Mouse (Mus musculus): ENCODE results near the gene Olfr639.
"Not testable (repeated sequence)": the region's sequence is repeated elsewhere in the genome, so short reads cannot be mapped to it uniquely, and the experiment has no call there.

The Olfr639 gene

GRCm38 (mm10) chr7:104017203-104017602 is at the start of gene Olfr639:
Gene Olfr639 (minus strand): TSS chr7:104017303.
- no peak for DNase-seq (ENCODE audit: low read depth in 2 of 2, low spot score in 2 of 2)

GRCm38 (mm10) chr7:104061345-104061744 is 44.2 kb upstream of the Olfr639 start, which contains the start of gene 4930516K23Rik:
Gene 4930516K23Rik (minus strand): TSS chr7:104061445.
- DNase-seq (ENCODE audit: low read depth in 2 of 2, low spot score in 2 of 2) = no peak

GRCm38 (mm10) chr7:104059215-104059614 is 42.1 kb upstream of the Olfr639 start:
- DNase-seq (ENCODE audit: low read depth in 2 of 2, low spot score in 2 of 2) = no peak

GRCm38 (mm10) chr7:104052566-104052965 is 35.5 kb upstream of the Olfr639 start, which contains the start of gene Olfr642:
Gene Olfr642 (minus strand): TSS chr7:104052666.
- no peak for DNase-seq (ENCODE audit: low read depth in 2 of 2, low spot score in 2 of 2)

- no peak for DNase-seq (ENCODE audit: low read depth in 2 of 2, low spot score in 2 of 2)
These were observed 33.6 kb upstream of the Olfr639 start for GRCm38 (mm10) chr7:104050745-104051144.

GRCm38 (mm10) chr7:104035145-104035544 is 18.0 kb upstream of the Olfr639 start, which contains the start of gene Olfr641:
Gene Olfr641 (plus strand): TSS chr7:104035445.
- DNase-seq (ENCODE audit: low read depth in 2 of 2, low spot score in 2 of 2) = no peak

- no peak for DNase-seq (ENCODE audit: low read depth in 2 of 2, low spot score in 2 of 2)
These were observed 9.9 kb upstream of the Olfr639 start for GRCm38 (mm10) chr7:104026978-104027377.

- no peak for DNase-seq (ENCODE audit: low read depth in 2 of 2, low spot score in 2 of 2)
These were observed 8.4 kb upstream of the Olfr639 start, which contains the start of gene Olfr640 for GRCm38 (mm10) chr7:104025473-104025872. Gene Olfr640 (minus strand): TSS chr7:104025573.

- DNase-seq (ENCODE audit: low read depth in 2 of 2, low spot score in 2 of 2) = no peak
These were observed 4.5 kb upstream of the Olfr639 start for GRCm38 (mm10) chr7:104021651-104022050.

DNA sequence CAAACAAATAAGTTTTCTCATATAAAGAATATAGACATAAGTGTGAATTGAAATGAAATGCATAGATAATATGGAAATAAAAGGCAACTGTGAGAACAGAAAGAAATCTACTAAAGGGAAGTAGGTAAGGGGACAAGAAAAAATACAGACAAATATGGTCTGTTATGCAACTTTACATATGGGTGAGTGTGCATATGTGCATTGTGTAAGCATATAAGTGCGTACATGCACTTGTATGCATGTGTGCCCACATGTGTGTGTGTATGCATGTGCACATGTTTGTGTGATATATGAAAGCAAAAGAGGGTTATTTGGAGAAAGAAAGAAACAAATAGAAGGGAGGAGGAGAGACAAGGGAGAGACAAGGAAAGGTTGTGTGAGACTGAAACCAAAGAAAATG is 1.9 kb upstream of the Olfr639 start:
- DNase-seq (ENCODE audit: low read depth in 2 of 2, low spot score in 2 of 2) = no peak

DNA sequence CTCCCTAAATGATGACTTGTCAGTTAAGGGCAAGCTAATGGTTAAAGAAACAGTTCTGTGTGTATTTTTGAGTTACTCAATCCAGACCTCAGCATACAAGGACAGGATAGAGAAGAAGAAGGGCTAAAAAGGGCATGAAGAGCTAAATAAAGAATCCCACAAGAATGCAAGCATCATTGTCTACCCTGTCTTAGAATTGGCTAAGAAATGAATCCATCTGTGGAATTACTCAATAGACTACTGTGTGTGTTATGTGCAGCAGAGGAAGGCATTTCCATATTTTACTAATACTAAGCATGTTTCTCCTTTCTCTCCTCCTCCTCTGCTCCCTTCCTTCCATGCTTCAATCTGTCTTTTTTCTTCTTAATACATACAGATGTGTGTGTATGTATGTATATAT is 18.0 kb downstream of the Olfr639 start:
- no peak for DNase-seq (ENCODE audit: low read depth in 2 of 2, low spot score in 2 of 2)

DNA sequence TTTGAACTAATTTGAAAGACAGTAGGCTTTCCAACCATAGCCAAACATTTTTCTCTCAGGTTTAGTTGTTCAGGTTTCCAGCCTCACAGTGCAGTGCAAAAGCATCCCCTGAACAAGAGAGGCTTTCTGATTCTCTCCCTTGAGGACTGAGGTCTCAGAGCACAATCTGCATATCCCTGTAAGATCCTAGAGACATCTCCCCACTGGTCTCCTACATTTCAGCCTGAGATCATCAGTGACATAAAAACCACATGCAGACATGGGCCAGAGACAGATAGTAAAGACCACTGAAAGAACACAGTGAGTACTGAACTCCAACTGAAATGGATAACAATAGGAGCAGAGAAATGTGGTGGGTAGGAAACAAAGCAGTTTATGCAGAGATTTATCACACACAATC is 18.7 kb downstream of the Olfr639 start, which contains the start of gene Olfr638:
Gene Olfr638, plus strand, starts transcription at position 301 of the 400 bp plus-strand sequence.
- no peak for DNase-seq (ENCODE audit: low read depth in 2 of 2, low spot score in 2 of 2)

GRCm38 (mm10) chr7:103971782-103972181 is 45.3 kb downstream of the Olfr639 start:
- DNase-seq (ENCODE audit: low read depth in 2 of 2, low spot score in 2 of 2) = no peak

DNA sequence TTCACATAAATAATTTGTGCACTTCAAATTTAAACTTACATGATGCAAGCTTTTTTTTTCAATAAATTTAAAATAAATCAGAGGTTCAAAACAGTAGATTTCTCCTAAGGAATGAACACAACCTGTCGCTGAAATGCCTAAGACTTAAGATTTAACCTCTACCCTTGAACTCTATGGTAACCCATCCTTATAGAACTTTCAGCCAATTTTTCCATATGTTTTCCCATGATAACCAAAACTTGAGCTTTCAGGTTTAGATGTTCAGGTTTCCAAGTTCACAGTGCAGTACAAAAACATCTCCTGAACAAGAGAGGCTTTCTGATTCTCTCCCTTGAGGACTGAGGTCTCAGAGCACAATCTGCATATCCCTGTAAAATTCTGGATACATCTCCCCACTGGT is 46.3 kb downstream of the Olfr639 start, which contains the start of gene Olfr635:
Gene Olfr635, plus strand, starts transcription at position 301 of the 400 bp plus-strand sequence.
- no peak for DNase-seq (ENCODE audit: low read depth in 2 of 2, low spot score in 2 of 2)

- not testable (repeated sequence) for DNase-seq (ENCODE audit: low read depth in 2 of 2, low spot score in 2 of 2)
These were observed 50.2 kb downstream of the Olfr639 start for GRCm38 (mm10) chr7:103966873-103967272.
